Mouse (Mus musculus) liver, embryonic 14.5 days (tissue): ENCODE results near the gene Mcpt9. TPM values are rescaled to one million over a fixed set of nuclear protein-coding genes. Genes with fewer than 3 reads are reported as not detected.
A peak's percentile ranks its signal among the peaks of the same experiment; 100 is the strongest.
"Not testable (repeated sequence)": the region's sequence is repeated elsewhere in the genome, so short reads cannot be mapped to it uniquely, and the experiment has no call there.

Source experiments
- ATAC-seq: fragments of 200-750 bp; cut with Nextera tagmentation; 2 replicates; pipeline ENCODE4 v1.8.0; 2017; ENCODE audit warnings: moderate number of reproducible peaks, mild to moderate bottlenecking, moderate library complexity; ENCODE audit not compliant: insufficient read depth
- DNase-seq, 3 experiments: peaks; one replicate each; pipeline ENCODE4 v3.0.0-alpha.2; 2012 to 2013; ENCODE audit warnings: low read depth in 3 of 3, low spot score in 3 of 3
- H3K27ac ChIP-seq: fragments of 300-500 bp; sonication (generic); 2 replicates; pipeline ENCODE4 v1.5.1; 2014; ENCODE audit warnings: moderate library complexity, mild to moderate bottlenecking, control low read depth, inconsistent platforms
- H3K27me3 ChIP-seq: fragments of 300-500 bp; sonication (generic); 2 replicates; pipeline ENCODE4 v1.6.1; 2014; ENCODE audit warnings: mild to moderate bottlenecking, low read length, moderate library complexity; ENCODE audit not compliant: control insufficient read depth, insufficient read depth
- H3K36me3 ChIP-seq: fragments of 300-500 bp; sonication (generic); replicated peaks from 2 replicates; pipeline ENCODE4 v1.6.1; 2014; ENCODE audit warnings: low read depth; ENCODE audit not compliant: control insufficient read depth, insufficient read depth
- H3K4me1 ChIP-seq, 2 experiments: fragments of 200-500 bp in 1 of 2; fragments of 300-500 bp in 1 of 2; sonication (generic) in 1 of 2; replicated peaks; 2 replicates each; pipeline ENCODE4 v1.6.1; 2012 to 2014; ENCODE audit warnings: antibody characterized with exemption in 1 of 2, inconsistent platforms in 1 of 2, low read length in 1 of 2; ENCODE audit not compliant: control insufficient read depth in 2 of 2, insufficient read depth in 2 of 2
- H3K4me2 ChIP-seq: fragments of 300-500 bp; sonication (generic); 2 replicates; pipeline ENCODE4 v1.6.1; 2014; ENCODE audit warnings: low read depth, mild to moderate bottlenecking, control low read depth, moderate library complexity
- H3K4me3 ChIP-seq, 2 experiments: fragments of 200-500 bp in 1 of 2; fragments of 300-500 bp in 1 of 2; sonication (generic) in 1 of 2; 2 replicates each; pipeline ENCODE4 v1.5.1; 2012 to 2014; ENCODE audit warnings: low read depth in 2 of 2, low read length in 2 of 2, mild to moderate bottlenecking in 2 of 2, control low read depth in 1 of 2, inconsistent platforms in 1 of 2, moderate library complexity in 1 of 2; ENCODE audit not compliant: insufficient read depth in 1 of 2
- H3K9ac ChIP-seq: fragments of 300-500 bp; sonication (generic); replicated peaks from 2 replicates; pipeline ENCODE4 v1.6.1; 2014; ENCODE audit warnings: mild to moderate bottlenecking, control low read depth, moderate library complexity
- H3K9me3 ChIP-seq: fragments of 300-500 bp; sonication (generic); 2 replicates; pipeline ENCODE4 v1.6.1; 2016; ENCODE audit warnings: low read length, mixed read lengths; ENCODE audit not compliant: control insufficient read depth
- CTCF ChIP-seq: IDR thresholded peaks from 2 replicates; pipeline ENCODE4 v1.5.1; 2016; ENCODE audit warnings: antibody characterized with exemption, low read depth, control low read depth
- EP300 ChIP-seq: IDR thresholded peaks from 2 replicates; pipeline ENCODE4 v1.6.1; 2016; ENCODE audit warnings: antibody characterized with exemption, low read depth
- WGBS: fragments of 180-500 bp; shearing (Covaris S2); extraction: QIAGEN DNeasy Blood & Tissue Kit; methylation state at CpG from one replicate; pipeline ENCODE4 v1.1.7; 2014; ENCODE audit not compliant: insufficient replicate concordance; 5-methylcytosine and 5-hydroxymethylcytosine counted together
- polyA plus RNA-seq, 2 experiments: library from polyadenylated mRNA; depleted of rRNA in 1 of 2; stranded (reverse) in 1 of 2; unstranded in 1 of 2; fragments of >200 nt; fragmentation: Nextera tagmentation in 1 of 2; extraction: Ambion mirVana in 1 of 2; gene quantifications; 2 replicates each; pipeline versions ENCODE4 v1.2.1 to v1.2.3; 2012 to 2014

The Mcpt9 gene
- polyA plus RNA-seq, 2 experiments: not detected

DNA sequence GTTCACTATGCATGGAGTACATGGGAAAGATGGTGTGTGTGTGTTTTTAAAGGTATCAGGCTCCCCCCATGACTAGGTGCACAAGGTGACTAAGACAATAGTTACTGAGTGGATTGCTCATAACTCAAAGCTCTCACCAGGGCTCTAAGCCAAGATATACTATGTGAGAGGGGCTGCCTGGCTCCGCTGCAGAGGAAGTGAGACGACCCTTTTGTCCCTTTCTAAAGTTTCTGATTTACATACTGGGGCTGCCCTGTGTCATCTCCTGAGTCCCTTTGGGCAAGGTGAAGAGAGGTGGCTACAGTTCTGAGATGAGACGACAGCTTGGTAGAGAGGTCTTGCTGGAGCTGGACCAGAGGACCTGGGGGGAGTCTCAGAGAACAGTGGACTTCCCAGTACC is 17.1 kb downstream of the Mcpt9 start:
- Histone ChIP-seq H3K4me1 (no peaks in the 10 kb centered on the region; a peak in 1 of 4 replicates), H3K36me3 (no peaks in the 10 kb centered on the region), H3K4me3 (no peak overlapping the region), H3K27ac (no peak overlapping the region), H3K9me3 (no peaks in the 10 kb centered on the region), H3K27me3 (no peaks in the 10 kb centered on the region; the same call in 1 of the 2 replicates), H3K9ac (no peak overlapping the region), H3K4me2 (no peak overlapping the region)
- WGBS: 52% methylated on average over 3 of the region's 3 CpGs
- ATAC-seq (no peak), DNase-seq (no peak)
- no peak for TF ChIP-seq EP300
- no peak for TF ChIP-seq CTCF

- peak; percentile 64 for TF ChIP-seq EP300
- H3K9ac ChIP-seq, H3K27ac ChIP-seq, H3K27me3 ChIP-seq, H3K4me3 ChIP-seq, H3K4me1 ChIP-seq, H3K36me3 ChIP-seq, H3K9me3 ChIP-seq, H3K4me2 ChIP-seq: not testable (repeated sequence)
- DNase-seq (peak; percentile 7 to 14 (median 9)), ATAC-seq (peak; percentile 79)
- WGBS: 10% methylated on average over 1 of the region's 3 CpGs
Measured at GRCm38 (mm10) chr14:55987464-55987863, 42.8 kb downstream of the Mcpt9 start.

Other genes with a start within 250 kb of the Mcpt9 start
- 0.88 and 1.0 TPM in 2 replicates for gene Adcy4, start 246.4 kb downstream of the Mcpt9 start, polyA plus RNA-seq (2012; rRNA removed)
- 0.66 and 1.2 TPM in 2 replicates for gene Adcy4, start 246.4 kb downstream of the Mcpt9 start, polyA plus RNA-seq (2014; fragmentation: Nextera tagmentation; extraction: Ambion mirVana)
- 13.1 and 15.1 TPM in 2 replicates for gene Ripk3, start 241.6 kb downstream of the Mcpt9 start, polyA plus RNA-seq (2012; rRNA removed)
- gene Ripk3, start 241.6 kb downstream of the Mcpt9 start, polyA plus RNA-seq (2014; fragmentation: Nextera tagmentation; extraction: Ambion mirVana): 18.2 and 22.0 TPM in 2 replicates
- gene Nfatc4, start 207.4 kb downstream of the Mcpt9 start, polyA plus RNA-seq (2012; rRNA removed): 0.89 and 1.0 TPM in 2 replicates
- 0.33 and 0.66 TPM in 2 replicates for gene Nfatc4, start 207.4 kb downstream of the Mcpt9 start, polyA plus RNA-seq (2014; fragmentation: Nextera tagmentation; extraction: Ambion mirVana)
- gene Nynrin, start 176.5 kb downstream of the Mcpt9 start, polyA plus RNA-seq (2012; rRNA removed): 1.7 and 1.9 TPM in 2 replicates
- gene Nynrin, start 176.5 kb downstream of the Mcpt9 start, polyA plus RNA-seq (2014; fragmentation: Nextera tagmentation; extraction: Ambion mirVana): 1.2 and 1.4 TPM in 2 replicates
- gene Cbln3, start 146.1 kb downstream of the Mcpt9 start, polyA plus RNA-seq (2012; rRNA removed): 0.15 and 0.16 TPM in 2 replicates
- 0.06 and 0.15 TPM in 2 replicates for gene Cbln3, start 146.1 kb downstream of the Mcpt9 start, polyA plus RNA-seq (2014; fragmentation: Nextera tagmentation; extraction: Ambion mirVana)
- gene Khnyn, start 145.5 kb downstream of the Mcpt9 start, polyA plus RNA-seq (2012; rRNA removed): 5.8 and 7.5 TPM in 2 replicates
- gene Khnyn, start 145.5 kb downstream of the Mcpt9 start, polyA plus RNA-seq (2014; fragmentation: Nextera tagmentation; extraction: Ambion mirVana): 2.4 and 2.8 TPM in 2 replicates
- 6.1 and 6.7 TPM in 2 replicates for gene Sdr39u1, start 130.2 kb downstream of the Mcpt9 start, polyA plus RNA-seq (2012; rRNA removed)
- 11.8 and 12.0 TPM in 2 replicates for gene Sdr39u1, start 130.2 kb downstream of the Mcpt9 start, polyA plus RNA-seq (2014; fragmentation: Nextera tagmentation; extraction: Ambion mirVana)
- 0.12 and 0.13 TPM in 2 replicates for gene Cma1, start 85.8 kb downstream of the Mcpt9 start, polyA plus RNA-seq (2012; rRNA removed)
- 0.15 and 0.25 TPM in 2 replicates for gene Cma1, start 85.8 kb downstream of the Mcpt9 start, polyA plus RNA-seq (2014; fragmentation: Nextera tagmentation; extraction: Ambion mirVana)
- not detected in 2 replicates for gene Cma2, start 79.5 kb downstream of the Mcpt9 start, polyA plus RNA-seq (2012; rRNA removed)
- gene Cma2, start 79.5 kb downstream of the Mcpt9 start, polyA plus RNA-seq (2014; fragmentation: Nextera tagmentation; extraction: Ambion mirVana): not detected in 2 replicates
- not detected in 2 replicates for gene Mcpt1, start 12.5 kb downstream of the Mcpt9 start, polyA plus RNA-seq (2012; rRNA removed)
- gene Mcpt1, start 12.5 kb downstream of the Mcpt9 start, polyA plus RNA-seq (2014; fragmentation: Nextera tagmentation; extraction: Ambion mirVana): not detected in 2 replicates
- 0.06 and 0.11 TPM in 2 replicates for gene Mcpt2, start 11.5 kb upstream of the Mcpt9 start, polyA plus RNA-seq (2012; rRNA removed)
- 0.13 and 0.22 TPM in 2 replicates for gene Mcpt2, start 11.5 kb upstream of the Mcpt9 start, polyA plus RNA-seq (2014; fragmentation: Nextera tagmentation; extraction: Ambion mirVana)
- 0.04 TPM in 1 of 2 replicates, not detected in the other for gene Mcpt4, start 31.8 kb upstream of the Mcpt9 start, polyA plus RNA-seq (2012; rRNA removed)
- not detected in 2 replicates for gene Mcpt4, start 31.8 kb upstream of the Mcpt9 start, polyA plus RNA-seq (2014; fragmentation: Nextera tagmentation; extraction: Ambion mirVana)
- gene Mcpt8, start 54.8 kb upstream of the Mcpt9 start, polyA plus RNA-seq (2012; rRNA removed): 0.79 and 4.6 TPM in 2 replicates
- 4.3 and 15.8 TPM in 2 replicates for gene Mcpt8, start 54.8 kb upstream of the Mcpt9 start, polyA plus RNA-seq (2014; fragmentation: Nextera tagmentation; extraction: Ambion mirVana)
- 32.2 and 32.6 TPM in 2 replicates for gene Ctsg, start 72.1 kb upstream of the Mcpt9 start, polyA plus RNA-seq (2012; rRNA removed)
- 27.1 and 48.4 TPM in 2 replicates for gene Ctsg, start 72.1 kb upstream of the Mcpt9 start, polyA plus RNA-seq (2014; fragmentation: Nextera tagmentation; extraction: Ambion mirVana)
- 0.10 TPM in 1 of 2 replicates, not detected in the other for gene Gzme, start 90.1 kb upstream of the Mcpt9 start, polyA plus RNA-seq (2012; rRNA removed)
- gene Gzme, start 90.1 kb upstream of the Mcpt9 start, polyA plus RNA-seq (2014; fragmentation: Nextera tagmentation; extraction: Ambion mirVana): not detected in 2 replicates
- gene Gzmd, start 102.1 kb upstream of the Mcpt9 start, polyA plus RNA-seq (2012; rRNA removed): 0.04 TPM in 1 of 2 replicates, not detected in the other
- gene Gzmd, start 102.1 kb upstream of the Mcpt9 start, polyA plus RNA-seq (2014; fragmentation: Nextera tagmentation; extraction: Ambion mirVana): not detected in 2 replicates
- gene Gzmg, start 129.1 kb upstream of the Mcpt9 start, polyA plus RNA-seq (2012; rRNA removed): not detected in 2 replicates
- not detected in 2 replicates for gene Gzmg, start 129.1 kb upstream of the Mcpt9 start, polyA plus RNA-seq (2014; fragmentation: Nextera tagmentation; extraction: Ambion mirVana)
- gene Gzmn, start 144.1 kb upstream of the Mcpt9 start, polyA plus RNA-seq (2012; rRNA removed): not detected in 2 replicates
- gene Gzmn, start 144.1 kb upstream of the Mcpt9 start, polyA plus RNA-seq (2014; fragmentation: Nextera tagmentation; extraction: Ambion mirVana): not detected in 2 replicates
- gene Gzmf, start 180.9 kb upstream of the Mcpt9 start, polyA plus RNA-seq (2012; rRNA removed): 0.05 TPM in 1 of 2 replicates, not detected in the other
- not detected in 2 replicates for gene Gzmf, start 180.9 kb upstream of the Mcpt9 start, polyA plus RNA-seq (2014; fragmentation: Nextera tagmentation; extraction: Ambion mirVana)
- not detected in 2 replicates for gene Gzmc, start 204.2 kb upstream of the Mcpt9 start, polyA plus RNA-seq (2012; rRNA removed)
- not detected in 2 replicates for gene Gzmc, start 204.2 kb upstream of the Mcpt9 start, polyA plus RNA-seq (2014; fragmentation: Nextera tagmentation; extraction: Ambion mirVana)
- 0.06 and 0.17 TPM in 2 replicates for gene Gzmb, start 231.8 kb upstream of the Mcpt9 start, polyA plus RNA-seq (2012; rRNA removed)
- 0.18 TPM in 1 of 2 replicates, not detected in the other for gene Gzmb, start 231.8 kb upstream of the Mcpt9 start, polyA plus RNA-seq (2014; fragmentation: Nextera tagmentation; extraction: Ambion mirVana)